Mouse (Mus musculus): ENCODE measurements around the gene Slc22a4.

Gene Slc22a4

GRCm38 (mm10) chr11:54028044-54028951, at the start of gene Slc22a4:
Gene Slc22a4 (minus strand): TSS chr11:54028090.
- peak; percentile 88 to 90 for DNase-seq

- no peak for DNase-seq
Observed at GRCm38 (mm10) chr11:54076101-54076500, 48.2 kb upstream of the Slc22a4 start.

GRCm38 (mm10) chr11:54075353-54075752, 47.5 kb upstream of the Slc22a4 start:
- DNase-seq, result no peak

DNA sequence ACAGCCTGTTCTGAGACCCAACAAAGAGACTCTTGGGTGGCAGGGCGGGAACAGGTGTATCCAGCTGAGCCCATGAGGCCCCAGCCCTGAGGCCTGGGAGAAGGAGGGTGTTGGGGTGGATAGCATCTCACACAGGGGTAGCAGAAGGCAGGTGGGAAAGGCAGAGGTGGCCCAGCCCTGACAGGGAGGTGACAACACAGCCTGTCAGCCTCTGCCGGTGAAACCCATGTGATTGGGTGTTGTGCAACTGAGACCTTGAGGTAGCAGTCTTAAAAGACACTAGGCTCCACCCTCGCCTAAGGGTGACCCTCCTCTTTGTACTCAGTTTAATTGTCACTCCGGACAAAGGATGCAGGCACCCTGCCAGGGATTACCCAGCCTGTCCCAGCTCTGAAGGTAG, 45.4 kb upstream of the Slc22a4 start:
- DNase-seq, result no peak

GRCm38 (mm10) chr11:54071726-54072445, 44.0 kb upstream of the Slc22a4 start:
- DNase-seq, result peak; percentile 82 to 84

DNA sequence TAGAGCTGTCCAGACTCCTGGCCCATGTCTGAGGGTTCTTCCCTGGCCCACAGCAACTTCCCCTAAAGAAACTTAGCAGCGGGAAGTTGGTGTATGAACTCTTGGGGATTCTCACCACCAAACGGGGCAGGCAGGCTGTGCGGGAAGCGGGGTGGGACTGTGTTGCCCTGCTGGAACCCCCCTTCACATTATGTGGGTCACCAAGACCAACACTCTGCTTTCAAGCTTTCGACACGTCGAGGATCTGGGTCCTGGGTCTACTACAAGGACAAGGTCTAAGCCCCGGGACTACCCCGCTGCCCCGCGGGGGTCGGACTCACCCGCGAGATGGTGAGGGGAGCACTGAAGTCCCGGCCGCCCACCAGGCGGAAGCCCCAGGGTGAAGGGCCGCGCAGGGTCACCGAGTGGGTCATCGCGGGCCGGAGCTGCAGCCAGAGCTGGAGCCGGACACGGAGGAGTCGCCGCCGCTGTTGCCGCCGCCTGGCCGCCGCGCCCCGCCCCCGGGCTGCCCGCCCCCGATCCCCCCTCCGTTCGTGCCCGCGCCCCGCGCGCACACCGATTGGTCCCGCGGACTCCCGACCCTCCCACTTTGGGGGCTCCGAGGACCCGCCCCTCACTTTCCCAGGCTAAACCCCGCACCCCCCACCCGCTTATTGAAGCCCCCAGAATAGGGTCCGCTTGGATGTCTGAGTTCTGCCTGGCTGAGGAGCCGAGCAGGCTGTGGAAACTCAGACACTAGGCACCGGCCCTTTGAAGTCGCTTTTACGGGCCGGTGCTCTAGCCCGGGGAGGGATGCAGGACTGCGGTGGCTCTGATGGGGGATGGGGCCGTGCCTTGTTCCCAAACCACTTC, 40.9 kb upstream of the Slc22a4 start, which contains the start of gene Pdlim4:
Gene Pdlim4 (minus strand): TSS at position 495 of the 852 bp plus-strand sequence.
- no peak for DNase-seq

- no peak for DNase-seq
Observed at GRCm38 (mm10) chr11:54067996-54068519, 40.2 kb upstream of the Slc22a4 start.

DNA sequence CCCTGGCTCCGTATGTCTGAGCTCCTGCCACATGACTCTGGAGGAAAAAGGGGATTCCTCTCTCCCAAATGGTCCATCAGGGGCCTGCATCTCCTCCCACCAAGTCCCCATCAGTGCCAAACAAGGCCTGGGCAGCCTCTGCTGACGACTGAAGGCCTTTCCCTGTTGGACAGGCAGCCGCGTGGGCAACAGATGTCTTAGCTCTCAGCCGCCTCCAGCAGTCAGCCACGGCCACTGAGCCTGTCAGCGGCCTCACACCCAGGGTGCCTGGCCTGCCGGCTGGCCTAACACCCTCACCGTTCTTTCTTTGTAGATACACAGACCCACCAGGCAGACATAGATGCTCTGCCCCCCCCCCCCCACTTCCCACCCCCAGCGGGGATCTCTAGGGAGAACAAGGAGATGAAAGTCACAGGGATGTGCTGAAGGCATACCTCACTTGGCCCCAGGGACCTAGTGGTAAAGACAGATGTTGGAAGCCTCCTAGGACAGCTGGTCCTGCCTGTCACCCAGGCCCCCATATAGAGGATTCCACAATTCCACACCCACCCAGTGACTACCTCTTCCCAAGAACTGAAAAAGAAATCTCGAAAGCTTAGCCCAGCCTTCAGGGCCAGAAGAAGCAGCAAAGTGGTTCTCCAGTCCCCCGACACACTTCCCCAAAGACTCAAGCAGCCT, 39.6 kb upstream of the Slc22a4 start:
- DNase-seq, result peak in 1 of 2 experiments; percentile 50

- no peak for DNase-seq
Observed at GRCm38 (mm10) chr11:54066400-54066799, 38.5 kb upstream of the Slc22a4 start.

DNA sequence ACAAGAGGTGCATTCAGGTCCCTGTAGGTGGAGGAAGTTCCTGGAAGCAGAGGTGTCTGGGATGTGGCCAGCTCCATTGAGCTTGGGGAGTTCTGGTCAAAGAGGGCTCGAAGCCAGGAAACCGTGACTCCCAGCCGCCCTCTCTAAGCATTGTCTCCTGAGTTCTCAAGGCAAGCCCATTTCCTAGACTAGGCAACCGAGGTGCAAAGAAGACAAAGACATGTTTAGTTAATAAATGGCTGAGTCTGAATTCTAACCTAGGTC, 38.0 kb upstream of the Slc22a4 start:
- DNase-seq, result no peak

DNA sequence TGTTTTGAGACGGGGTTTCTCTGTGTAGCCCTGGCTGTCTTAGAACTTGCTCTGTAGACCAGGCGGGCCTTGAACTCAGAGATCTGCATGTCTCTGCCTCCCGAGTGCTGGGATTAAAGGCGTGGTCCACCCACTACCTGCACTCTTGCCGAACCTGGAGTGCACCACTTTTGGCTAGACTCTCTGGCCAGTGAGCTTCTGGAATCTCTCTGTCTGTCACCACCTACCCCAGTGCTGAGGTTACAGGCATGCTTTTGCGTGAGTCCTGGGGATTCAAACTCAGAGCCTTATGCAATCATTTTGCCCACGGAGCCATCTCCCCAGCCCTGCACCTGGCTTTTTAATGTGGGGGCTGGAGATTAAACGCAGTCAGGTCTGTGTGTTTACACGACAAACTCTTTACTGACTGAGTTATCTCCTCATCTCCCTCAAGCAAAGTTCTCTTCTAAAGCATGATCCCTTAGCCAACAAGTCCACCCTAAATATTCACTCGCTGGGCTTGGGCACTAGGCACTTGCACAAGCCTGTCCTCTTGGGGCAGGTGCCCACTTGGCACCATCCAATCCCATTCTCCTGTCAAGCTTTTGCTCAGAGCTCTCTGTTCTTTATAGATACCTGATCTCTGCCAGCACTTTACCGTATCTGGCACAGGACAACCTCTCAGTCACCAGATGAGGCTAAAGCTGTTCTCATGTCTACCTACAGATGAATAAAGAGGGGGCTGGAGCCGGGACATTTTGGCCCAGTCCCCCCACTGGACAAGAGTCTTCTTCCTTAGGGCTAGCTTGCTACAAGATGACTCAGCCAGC, 37.4 kb upstream of the Slc22a4 start:
- DNase-seq, result no peak

- no peak for DNase-seq
Observed at GRCm38 (mm10) chr11:54064412-54064978, 36.6 kb upstream of the Slc22a4 start.

DNA sequence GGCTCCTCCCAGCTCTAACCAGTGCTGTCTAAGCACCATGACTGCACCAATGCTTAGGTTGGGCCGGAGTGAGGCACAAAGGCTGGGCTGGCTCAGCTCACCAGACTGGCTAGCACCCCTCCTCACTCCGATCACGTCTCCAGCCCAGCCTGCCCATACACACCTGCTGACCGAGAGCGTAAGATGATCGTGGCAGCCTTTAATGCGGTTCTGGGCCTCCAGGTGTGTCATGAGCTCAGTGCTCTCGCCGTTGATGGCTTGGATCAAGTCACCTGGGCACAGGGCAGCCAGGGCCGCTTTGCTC, 35.5 kb upstream of the Slc22a4 start:
- no peak for DNase-seq

DNA sequence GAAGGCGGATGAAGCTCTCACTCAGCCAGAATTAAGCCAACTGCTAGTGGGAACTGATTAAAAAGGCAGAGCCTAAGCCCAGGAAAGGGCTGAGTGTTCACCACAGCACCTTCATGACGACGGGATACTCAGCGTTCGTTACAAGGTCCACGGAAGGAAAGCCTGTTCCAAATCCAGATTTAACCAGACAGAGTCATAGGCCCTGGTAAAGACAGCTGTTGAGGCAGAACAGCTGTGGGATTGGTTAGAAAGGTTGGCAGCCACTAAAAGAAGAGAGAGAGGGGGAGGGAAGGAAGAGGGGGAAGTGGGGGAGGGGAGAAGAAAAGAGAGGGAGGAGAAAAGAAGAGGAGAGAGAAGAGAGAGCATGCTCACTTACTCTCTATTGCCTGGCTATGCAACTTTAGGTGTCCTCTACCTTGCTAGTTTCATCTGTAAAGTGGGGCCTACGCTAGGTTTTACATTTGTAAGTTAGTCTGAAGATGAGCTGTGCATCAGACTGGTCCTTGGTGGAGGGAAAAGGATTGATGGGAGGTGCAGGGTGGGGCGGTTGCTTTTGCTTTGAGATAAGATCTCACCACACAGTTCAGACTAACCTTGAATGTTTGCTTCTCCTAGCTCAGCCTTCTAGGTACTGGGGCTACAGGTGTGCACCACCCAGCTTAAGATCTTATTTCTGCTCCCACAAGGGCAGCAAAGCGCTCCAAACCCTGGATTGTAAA, 35.0 kb upstream of the Slc22a4 start:
- DNase-seq, result no peak

- peak; percentile 63 to 66 for DNase-seq
Observed at GRCm38 (mm10) chr11:54062086-54062752, 34.3 kb upstream of the Slc22a4 start.

DNA sequence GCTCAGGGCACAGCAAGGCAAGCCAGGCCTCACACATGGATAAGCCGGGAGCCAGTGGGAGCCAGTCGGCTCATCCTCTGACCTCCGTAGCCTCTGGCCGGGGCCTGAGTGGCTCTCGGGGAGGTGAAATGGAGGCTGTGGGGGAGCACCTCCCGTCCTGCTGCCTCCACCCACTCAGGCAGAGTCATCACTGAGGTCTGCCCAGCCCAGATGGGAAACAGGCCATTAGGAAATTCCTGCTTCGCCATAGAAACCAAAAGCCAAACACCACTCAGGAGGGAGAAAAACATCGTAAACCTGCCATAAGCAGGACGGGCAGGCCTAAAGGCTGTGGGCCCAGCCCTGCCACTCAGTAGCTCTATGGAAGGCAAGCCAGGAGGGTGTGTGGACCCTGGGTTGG, 32.4 kb upstream of the Slc22a4 start:
- DNase-seq, result peak; percentile 71 to 76

GRCm38 (mm10) chr11:54059526-54059925, 31.6 kb upstream of the Slc22a4 start:
- DNase-seq, result no peak

GRCm38 (mm10) chr11:54058643-54059042, 30.8 kb upstream of the Slc22a4 start:
- DNase-seq, result no peak

DNA sequence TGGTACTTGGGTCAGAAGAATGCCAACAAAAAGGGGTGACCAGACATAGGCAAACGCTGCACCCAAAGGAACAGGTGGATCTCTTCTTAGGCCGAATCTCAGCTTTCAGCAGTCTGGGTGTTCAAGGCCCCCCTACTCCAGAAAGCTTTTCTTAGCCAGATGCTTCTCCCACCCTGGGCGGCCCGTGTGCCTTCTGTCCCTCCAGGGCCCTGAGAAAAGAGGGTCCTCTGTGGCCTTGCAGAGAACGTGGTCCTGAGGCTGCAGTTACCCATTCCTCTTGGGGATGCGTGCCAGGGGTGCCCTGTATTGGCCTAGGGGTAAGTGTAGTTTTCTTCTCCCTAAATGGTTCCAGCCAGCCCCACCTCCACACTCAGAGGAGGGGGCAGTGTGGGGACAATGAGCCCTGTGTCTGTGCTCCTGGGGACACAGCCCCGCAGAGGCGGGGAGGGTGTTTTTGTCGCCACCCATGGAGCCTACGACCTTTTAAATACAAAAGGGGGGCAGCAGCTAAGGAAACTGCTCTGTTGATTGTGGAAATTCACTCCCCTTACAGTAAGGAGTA, 30.2 kb upstream of the Slc22a4 start:
- no peak for DNase-seq

- no peak for DNase-seq
Observed at GRCm38 (mm10) chr11:54057428-54057827, 29.5 kb upstream of the Slc22a4 start.
